Mouse (Mus musculus) urinary bladder, postnatal 0 days (tissue): ENCODE measurements around the gene Zfp958. TPM values are rescaled to one million over a fixed set of nuclear protein-coding genes. Genes with fewer than 3 reads are reported as not detected.

Experiments
- polyA plus RNA-seq: library from polyadenylated mRNA; unstranded; fragments of >200 nt; fragmentation: Nextera tagmentation; extraction: Ambion mirVana; gene quantifications from 2 replicates; pipeline ENCODE4 v1.2.1, GENCODE M21; 2015

Zfp958 gene
- polyA plus RNA-seq, result 9.0 and 9.1 TPM in 2 replicates

DNA sequence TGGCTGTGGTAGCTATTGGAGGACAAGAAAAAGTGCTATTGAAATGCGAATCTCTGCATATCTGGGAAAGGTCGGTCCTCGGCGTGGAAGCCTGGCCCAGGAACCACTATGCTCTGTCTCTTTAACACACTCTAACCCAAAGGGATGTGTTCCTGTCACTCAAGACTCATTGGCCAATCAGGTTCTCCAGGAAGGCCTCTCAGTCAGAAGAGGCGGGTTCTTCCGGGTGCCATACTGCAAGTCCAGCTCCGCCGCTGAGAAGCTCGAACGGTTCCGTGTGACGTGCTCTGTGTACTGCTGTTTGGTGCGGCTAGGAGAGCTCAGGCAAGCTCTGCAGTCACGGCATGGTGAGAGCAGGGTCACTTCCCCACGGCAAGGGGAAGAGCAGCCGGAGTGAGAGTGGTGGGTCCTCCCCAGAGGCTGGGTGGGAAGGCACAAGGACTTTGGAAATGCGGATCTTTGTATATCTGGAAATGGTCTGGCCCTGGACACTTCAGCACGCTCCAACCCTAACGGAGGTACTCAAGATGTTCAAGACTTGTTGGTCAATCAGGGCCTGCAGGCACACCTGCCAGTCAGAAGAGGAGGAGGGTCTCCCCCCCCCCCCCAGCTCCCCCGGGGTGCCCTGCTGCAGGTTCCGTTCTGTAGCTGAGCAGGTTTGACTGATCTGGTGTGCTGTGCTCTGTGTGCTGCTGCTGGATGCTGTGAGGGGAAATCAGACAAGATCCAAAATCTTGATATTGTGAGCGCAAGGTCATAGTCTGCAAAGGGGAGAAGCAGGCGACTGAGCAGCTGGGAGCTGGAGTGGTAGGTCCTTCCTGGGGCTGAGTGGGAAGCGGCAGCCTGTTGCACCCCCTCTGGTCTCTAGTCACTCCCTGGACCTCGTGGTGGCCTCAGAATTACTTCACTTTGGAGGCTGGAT is at the start of gene Zfp958:
Zfp958 (plus strand) TSS at position 236 of the 922 bp plus-strand sequence.

Other genes starting within 250 kb of the Zfp958 start
- gene Cers4, start 120.1 kb upstream of the Zfp958 start, polyA plus RNA-seq, result 23.7 and 26.1 TPM in 2 replicates
- 13.3 and 20.1 TPM in 2 replicates for gene Shcbp1, start 166.4 kb downstream of the Zfp958 start, polyA plus RNA-seq